Mouse (Mus musculus) heart, postnatal 0 days (tissue): Measurements from ENCODE around the gene Flt1.

ENCODE experiments used
- CTCF ChIP-seq: IDR thresholded peaks from 2 replicates; pipeline ENCODE4 v1.5.1; 2016; ENCODE audit warnings: antibody characterized with exemption, control low read depth, low read depth
- EP300 ChIP-seq: IDR thresholded peaks from 2 replicates; pipeline ENCODE4 v1.6.1; 2016; ENCODE audit warnings: antibody characterized with exemption, low read depth

DNA sequence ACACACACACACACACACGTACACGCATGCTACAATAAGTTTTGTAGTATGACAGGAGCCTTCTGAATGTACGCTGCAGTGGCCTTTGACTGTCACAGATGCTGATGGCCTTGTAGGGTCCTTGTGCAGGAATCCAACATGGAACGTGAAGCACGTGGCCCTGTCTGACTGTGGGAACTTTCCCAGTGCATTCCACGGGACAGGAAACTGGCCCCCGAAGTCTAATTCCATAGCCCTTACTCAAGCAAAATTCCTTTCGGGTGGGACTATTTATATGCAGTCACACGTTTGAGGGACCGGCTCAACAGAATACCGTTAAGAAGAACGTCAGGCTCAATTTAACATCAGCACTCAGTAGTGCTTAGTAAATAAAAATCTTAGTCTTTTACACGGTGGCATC lies 119.1 kb downstream of the Flt1 start:
- TF ChIP-seq CTCF (no peak), EP300 (peak; percentile 50; the same call in 1 of the 2 replicates)
